Comparison of ENCODE assay signal across 8 mouse cellular contexts in the genomic region with DNA sequence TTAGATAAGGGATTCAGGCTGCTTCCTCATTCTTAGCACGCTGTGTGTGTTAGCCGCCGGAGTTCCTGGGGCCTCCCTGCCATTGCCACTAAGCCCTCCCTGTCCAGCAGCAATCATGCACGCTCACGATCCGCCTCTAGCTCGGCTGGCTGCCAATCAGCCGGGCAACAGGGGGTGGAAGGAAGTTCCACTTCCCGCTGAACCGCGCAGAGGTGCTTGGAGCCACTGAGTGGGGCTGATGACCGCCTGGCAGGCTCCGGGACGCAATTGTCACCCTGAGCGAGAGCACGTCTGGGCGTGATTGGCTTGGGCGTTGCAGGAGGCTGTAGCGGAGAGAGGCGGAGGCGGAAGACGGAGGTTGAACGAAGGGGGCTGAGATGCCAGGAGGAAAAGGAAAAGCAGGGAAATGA. TPM values are rescaled to one million over a fixed set of nuclear protein-coding genes. Genes with fewer than 3 reads are reported as not detected.
DNase-seq lines count a peak whose midpoint lies in the region; ATAC-seq lines count a peak whose summit lies in the region.

No protein-coding gene starts in this region.

- WGBS in intestine, embryonic 15.5 days: under 1% methylated on average over 23 of the region's 23 CpGs

- intact Hi-C loops in gastrocnemius, postnatal 36 days (cut with DNase I): loop anchor here (10.0 kb wide), 1 partner anchor 361 kb away; no protein-coding TSS in a partner anchor
- intact Hi-C loops in left cerebral cortex, postnatal 10 days (cut with DNase I): no loop called here

- H3K4me1 ChIP-seq in intestine, embryonic 15.5 days (replicated peaks): peaks cover 8% of the 10 kb centered on the region
- peaks cover 14% of the 10 kb centered on the region for H3K4me1 ChIP-seq in megakaryocyte, embryonic 14.5 days

- DNase-seq in adrenal gland, adult 8-10 months: peak; percentile 79
- DNase-seq in embryo, embryonic 11 days: peak; percentile 84
- DNase-seq in gastrocnemius, postnatal 36 days: peak; percentile 76 to 78
- DNase-seq in left cerebral cortex, postnatal 10 days (ENCODE audit: extremely low spot score in 1 of 2, low spot score in 2 of 2): peak; percentile 73 to 94
- DNase-seq in right cerebral cortex, postnatal 14 days: peak; percentile 71
- DNase-seq in urinary bladder, postnatal 14 days (ENCODE audit: low spot score): peak; percentile 89

- no peaks in the 10 kb centered on the region for H3K36me3 ChIP-seq in intestine, embryonic 15.5 days
- H3K36me3 ChIP-seq in megakaryocyte, embryonic 14.5 days (replicated peaks; ENCODE audit: low read length): no peaks in the 10 kb centered on the region

- peak overlapping the region; percentile 44 for H3K9ac ChIP-seq in intestine, embryonic 15.5 days

- H3K27ac ChIP-seq in intestine, embryonic 15.5 days: peak overlapping the region; percentile 82

- peak overlapping the region; percentile 40 for H3K4me3 ChIP-seq in intestine, embryonic 15.5 days (replicated peaks)
- peak overlapping the region; percentile 88 for H3K4me3 ChIP-seq in megakaryocyte, embryonic 14.5 days (replicated peaks)

- H3K27me3 ChIP-seq in intestine, embryonic 15.5 days (replicated peaks): no peaks in the 10 kb centered on the region
- H3K27me3 ChIP-seq in megakaryocyte, embryonic 14.5 days (replicated peaks): peaks cover 33% of the 10 kb centered on the region

- H3K4me2 ChIP-seq in intestine, embryonic 15.5 days (replicated peaks): peak overlapping the region; percentile 77

- ATAC-seq in intestine, embryonic 15.5 days: peak; percentile 95

- H3K9me3 ChIP-seq in intestine, embryonic 15.5 days: no peaks in the 10 kb centered on the region
- peaks cover 56% of the 10 kb centered on the region for H3K9me3 ChIP-seq in megakaryocyte, embryonic 14.5 days

RNA-seq across cellular contexts. Expression of gene Ccdc149, which starts 5.0 kb away (rescaled TPM):
- 10 to 100 TPM in 3 of 4 experiments, 1 to 10 TPM in 1; 8.9 to 16.8 (median 13.3) TPM for total RNA-seq in adrenal gland, adult 8-10 months (2022)
- 1 to 10 TPM; 1.3 to 1.5 TPM for total RNA-seq in gastrocnemius, postnatal 36 days (2021)
- 3.8 and 4.3 TPM in 2 replicates for polyA plus RNA-seq in intestine, embryonic 15.5 days (2015; fragmentation: Nextera tagmentation; extraction: Ambion mirVana)
- 10 to 100 TPM; 33.1 to 35.6 TPM for total RNA-seq in left cerebral cortex, postnatal 10 days (2021)
- 0.07 TPM in 1 of 2 replicates, not detected in the other for polyA plus RNA-seq in megakaryocyte, embryonic 14.5 days (2012; ENCODE audit: insufficient read depth, low replicate concordance)

Comparison
In these comparisons a context has a peak if more than half of its experiments do, and no peak if none do; other contexts are left out.
1. Peak in every context shown above with its lines: DNase-seq, ATAC-seq, H3K4me3 ChIP-seq and H3K27ac ChIP-seq.